In the genomic region with DNA sequence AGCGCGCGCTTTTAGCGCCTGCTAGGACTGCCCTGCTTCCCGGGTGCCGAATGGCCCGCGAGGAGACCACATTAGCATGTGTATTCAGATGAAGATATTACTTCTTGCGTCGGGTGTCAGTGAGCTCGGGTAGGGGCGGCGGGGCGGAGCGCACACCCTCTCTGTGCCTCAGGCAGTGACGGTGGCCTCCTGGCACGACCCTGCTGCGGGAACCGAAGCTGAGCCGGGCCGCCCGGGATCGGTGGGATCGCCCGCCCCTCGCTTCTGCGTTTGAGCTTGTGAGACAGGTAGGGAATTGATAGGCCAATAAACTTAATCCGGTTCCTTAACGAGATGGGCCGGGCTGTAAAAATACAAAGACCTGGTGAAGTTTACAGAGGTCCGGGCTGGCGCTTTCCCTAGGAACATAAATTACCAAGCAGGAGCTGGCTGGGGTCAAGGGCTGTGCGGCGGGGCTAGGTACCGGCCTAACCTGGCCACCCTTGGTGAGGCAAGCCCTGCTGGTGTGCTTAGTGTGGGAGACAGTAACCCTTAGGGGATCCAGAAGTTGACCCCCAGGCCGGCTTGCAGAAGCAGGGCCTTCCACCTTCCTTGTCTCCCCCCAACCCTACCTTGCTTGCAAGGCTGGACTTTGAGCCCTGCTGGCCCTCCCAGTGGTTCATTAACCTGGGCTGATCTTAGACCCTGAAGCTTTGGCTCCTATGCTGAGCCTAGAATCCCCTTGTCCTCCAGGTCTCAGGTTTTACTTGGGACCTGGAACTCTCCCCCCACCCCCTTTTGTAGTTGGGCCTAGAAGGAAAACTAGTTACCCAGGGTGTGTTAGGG, we compare ENCODE assay signal across 8 mouse cellular contexts. TPM values are rescaled to one million over a fixed set of nuclear protein-coding genes. Genes with fewer than 3 reads are reported as not detected.
A peak's percentile ranks its signal among the peaks of the same experiment; 100 is the strongest.
DNase-seq lines count a peak whose midpoint lies in the region; ATAC-seq and TF ChIP-seq lines count a peak whose summit lies in the region.

No protein-coding gene starts in this region.

- no peak for ATAC-seq in heart, embryonic 12.5 days (ENCODE audit: insufficient number of reproducible peaks, low FRiP score)
- ATAC-seq in kidney, embryonic 15.5 days (replicated peaks; ENCODE audit: low FRiP score) = peak; percentile 50; the same call in 1 of the 2 replicates
- no peak for ATAC-seq in midbrain, postnatal 0 days (ENCODE audit: low FRiP score)

- H3K4me2 ChIP-seq in heart, embryonic 12.5 days = peak overlapping the region; percentile 88
- peak overlapping the region; percentile 98 for H3K4me2 ChIP-seq in kidney, embryonic 15.5 days
- H3K4me2 ChIP-seq in midbrain, postnatal 0 days (ENCODE audit: low read depth, low read length, poor library complexity, severe bottlenecking) = peak overlapping the region; percentile 69

- H3K27ac ChIP-seq in heart, embryonic 12.5 days (ENCODE audit: poor library complexity, severe bottlenecking) = no peak overlapping the region
- H3K27ac ChIP-seq in forebrain, embryonic 10.5 days = peak overlapping the region; percentile 93
- peak overlapping the region; percentile 63 for H3K27ac ChIP-seq in kidney, embryonic 15.5 days
- H3K27ac ChIP-seq in midbrain, postnatal 0 days (ENCODE audit: low read depth, low read length) = no peak overlapping the region

- peak overlapping the region; percentile 75 for H3K9ac ChIP-seq in heart, embryonic 12.5 days
- H3K9ac ChIP-seq in kidney, embryonic 15.5 days = peak overlapping the region; percentile 68
- peak overlapping the region; percentile 62 for H3K9ac ChIP-seq in midbrain, postnatal 0 days (replicated peaks; ENCODE audit: low read length, poor library complexity, severe bottlenecking)

- no peak for DNase-seq in heart, adult 8-10 months (ENCODE audit: low spot score)
- DNase-seq in forebrain, embryonic 10.5 days (ENCODE audit: extremely low spot score, low spot score) = peak; percentile 58
- no peak for DNase-seq in midbrain, postnatal 0 days (ENCODE audit: low spot score)
- no peak for DNase-seq in cerebellum, adult 8-10 months
- no peak for DNase-seq in left cerebral cortex, postnatal 25 days (ENCODE audit: low spot score in 2 of 2)
- no peak for DNase-seq in adrenal gland, postnatal 10 days

- H3K9me3 ChIP-seq in heart, embryonic 12.5 days (replicated peaks) = no peaks in the 10 kb centered on the region
- no peaks in the 10 kb centered on the region for H3K9me3 ChIP-seq in forebrain, embryonic 10.5 days
- H3K9me3 ChIP-seq in kidney, embryonic 15.5 days (replicated peaks) = no peaks in the 10 kb centered on the region
- H3K9me3 ChIP-seq in midbrain, postnatal 0 days (ENCODE audit: low read length) = no peaks in the 10 kb centered on the region

- peak overlapping the region; percentile 60 for H3K4me3 ChIP-seq in heart, embryonic 12.5 days
- H3K4me3 ChIP-seq in forebrain, embryonic 10.5 days = peak overlapping the region; percentile 87
- H3K4me3 ChIP-seq in kidney, embryonic 15.5 days (replicated peaks) = peak overlapping the region; percentile 78
- peak overlapping the region; percentile 58 for H3K4me3 ChIP-seq in midbrain, postnatal 0 days (ENCODE audit: low read depth, low read length)

- intact Hi-C loops in left cerebral cortex, postnatal 25 days (cut with DNase I) = no loop called here

- H3K27me3 ChIP-seq in heart, embryonic 12.5 days (replicated peaks) = peaks cover 26% of the 10 kb centered on the region
- peaks cover 100% of the 10 kb centered on the region for H3K27me3 ChIP-seq in forebrain, embryonic 10.5 days (ENCODE audit: poor library complexity, severe bottlenecking)
- peaks cover 43% of the 10 kb centered on the region for H3K27me3 ChIP-seq in kidney, embryonic 15.5 days
- peaks cover 46% of the 10 kb centered on the region for H3K27me3 ChIP-seq in midbrain, postnatal 0 days (ENCODE audit: insufficient read depth, low read length)

- peaks cover 32% of the 10 kb centered on the region for H3K4me1 ChIP-seq in heart, embryonic 12.5 days (replicated peaks)
- H3K4me1 ChIP-seq in forebrain, embryonic 10.5 days = peaks cover 77% of the 10 kb centered on the region
- H3K4me1 ChIP-seq in kidney, embryonic 15.5 days = peaks cover 50% of the 10 kb centered on the region
- H3K4me1 ChIP-seq in midbrain, postnatal 0 days (ENCODE audit: insufficient read depth, low read length) = peaks cover 2% of the 10 kb centered on the region; the same call in 1 of the 2 replicates

- no peak for TF ChIP-seq CTCF in midbrain, postnatal 0 days (IDR thresholded peaks at IDR 0.05)

- WGBS in heart, embryonic 12.5 days = 11% methylated on average over 36 of the region's 36 CpGs
- WGBS in forebrain, embryonic 10.5 days = 2% methylated on average over 36 of the region's 36 CpGs
- WGBS in kidney, embryonic 15.5 days = 6% methylated on average over 36 of the region's 36 CpGs
- 5% methylated on average over 36 of the region's 36 CpGs for WGBS in midbrain, postnatal 0 days

- peaks cover 5% of the 10 kb centered on the region; the same call in 1 of the 2 replicates for H3K36me3 ChIP-seq in heart, embryonic 12.5 days
- H3K36me3 ChIP-seq in forebrain, embryonic 10.5 days (replicated peaks) = peaks cover 49% of the 10 kb centered on the region
- peaks cover 9% of the 10 kb centered on the region; the same call in 1 of the 2 replicates for H3K36me3 ChIP-seq in kidney, embryonic 15.5 days
- no peaks in the 10 kb centered on the region for H3K36me3 ChIP-seq in midbrain, postnatal 0 days (ENCODE audit: insufficient read depth, low read length)

RNA-seq across cellular contexts. Expression of a gene that starts 2.4 kb away (rescaled TPM):
- 6.3 and 7.9 TPM in 2 replicates for polyA plus RNA-seq in heart, embryonic 12.5 days (2016; fragmentation: Nextera tagmentation; extraction: Ambion mirVana)
- 10 to 100 TPM in 2 of 4 experiments, 1 to 10 TPM in 2; 5.7 to 10.7 (median 9.3) TPM for total RNA-seq in heart, adult 8-10 months (2022)
- polyA plus RNA-seq in forebrain, embryonic 10.5 days (2016; fragmentation: Nextera tagmentation; extraction: Ambion mirVana) = 33.4 and 39.1 TPM in 2 replicates
- 16.2 and 17.4 TPM in 2 replicates for polyA plus RNA-seq in kidney, embryonic 15.5 days (2015; fragmentation: Nextera tagmentation; extraction: Ambion mirVana)
- total RNA-seq in midbrain, postnatal 0 days (2014; rRNA removed) = 71.3 and 81.6 TPM in 2 replicates
- polyA plus RNA-seq in midbrain, postnatal 0 days (2015; fragmentation: Nextera tagmentation; extraction: Ambion mirVana) = 24.5 and 28.1 TPM in 2 replicates
- total RNA-seq in left cerebral cortex, postnatal 25 days (2021) = 100 to 1,000 TPM; 108 to 126 TPM
- 1 to 10 TPM; 4.8 to 8.8 TPM for total RNA-seq in adrenal gland, postnatal 10 days (2021)

RNA-seq across cellular contexts. Expression of a gene that starts 58.8 kb away (rescaled TPM):
- 51.7 and 53.1 TPM in 2 replicates for polyA plus RNA-seq in heart, embryonic 12.5 days (2016; fragmentation: Nextera tagmentation; extraction: Ambion mirVana)
- total RNA-seq in heart, adult 8-10 months (2022) = 100 to 1,000 TPM; 135 to 149 (median 141) TPM
- polyA plus RNA-seq in forebrain, embryonic 10.5 days (2016; fragmentation: Nextera tagmentation; extraction: Ambion mirVana) = 57.8 and 59.2 TPM in 2 replicates
- polyA plus RNA-seq in kidney, embryonic 15.5 days (2015; fragmentation: Nextera tagmentation; extraction: Ambion mirVana) = 45.7 and 48.4 TPM in 2 replicates
- total RNA-seq in midbrain, postnatal 0 days (2014; rRNA removed) = 44.1 and 61.7 TPM in 2 replicates
- polyA plus RNA-seq in midbrain, postnatal 0 days (2015; fragmentation: Nextera tagmentation; extraction: Ambion mirVana) = 78.2 and 83.4 TPM in 2 replicates
- 100 to 1,000 TPM in 1 of 2 experiments, 10 to 100 TPM in 1; 98.7 to 102 TPM for total RNA-seq in left cerebral cortex, postnatal 25 days (2021)
- 100 to 1,000 TPM; 160 to 165 TPM for total RNA-seq in adrenal gland, postnatal 10 days (2021)

Comparison
In these comparisons a context has a peak if more than half of its experiments do, and no peak if none do; other contexts are left out.
1. H3K27ac ChIP-seq: peak in forebrain, embryonic 10.5 days (single experiment) and kidney, embryonic 15.5 days (single experiment); none in heart, embryonic 12.5 days (single experiment) and midbrain, postnatal 0 days (single experiment).
2. Peak in every context shown above with its lines, with median percentiles within 50 percentile points of each other: H3K4me2 ChIP-seq, H3K4me3 ChIP-seq and H3K9ac ChIP-seq.